Mouse (Mus musculus) erythroblast, embryonic 14.5 days (primary cell): ENCODE measurements around the gene Capn2.

ENCODE experiments used
- GATA1 ChIP-seq: IDR thresholded peaks from 2 replicates; pipeline ENCODE4 v1.6.1; 2012; ENCODE audit warnings: low read length, inconsistent platforms, mixed read lengths
- TAL1 ChIP-seq: IDR thresholded peaks from 3 replicates; pipeline ENCODE4 v1.6.1; 2012; ENCODE audit warnings: low read length, inconsistent platforms, mixed read lengths

DNA sequence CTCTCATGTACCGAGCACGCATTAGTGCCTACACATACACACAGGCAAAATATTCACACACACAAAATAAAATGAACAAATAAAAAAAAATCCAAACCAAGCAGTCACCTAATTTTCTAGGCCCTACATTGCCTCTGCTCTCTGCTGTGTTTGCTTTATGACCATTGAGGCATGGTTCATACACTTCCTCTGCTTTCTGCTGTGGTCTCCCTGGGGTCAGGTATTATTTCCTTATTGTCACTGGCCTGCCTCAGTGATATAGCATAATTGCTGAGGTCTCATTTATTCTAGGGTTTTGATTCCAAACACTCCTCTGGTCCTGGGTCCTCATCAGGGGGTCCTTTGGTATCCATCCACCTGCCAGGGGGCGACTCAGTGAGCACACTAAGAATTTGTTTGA lies 8.2 kb upstream of the Capn2 start:
- TF ChIP-seq GATA1 (no peak), TAL1 (no peak)
